Mouse (Mus musculus) spleen, postnatal 14 days (tissue): Measurements from ENCODE around the gene Gm10197.

ENCODE experiments used
- DNase-seq, 2 experiments: peaks; one replicate each; pipeline ENCODE4 v3.0.0; 2021 to 2022; ENCODE audit warnings: low spot score in 2 of 2

Gene Gm10197

DNA sequence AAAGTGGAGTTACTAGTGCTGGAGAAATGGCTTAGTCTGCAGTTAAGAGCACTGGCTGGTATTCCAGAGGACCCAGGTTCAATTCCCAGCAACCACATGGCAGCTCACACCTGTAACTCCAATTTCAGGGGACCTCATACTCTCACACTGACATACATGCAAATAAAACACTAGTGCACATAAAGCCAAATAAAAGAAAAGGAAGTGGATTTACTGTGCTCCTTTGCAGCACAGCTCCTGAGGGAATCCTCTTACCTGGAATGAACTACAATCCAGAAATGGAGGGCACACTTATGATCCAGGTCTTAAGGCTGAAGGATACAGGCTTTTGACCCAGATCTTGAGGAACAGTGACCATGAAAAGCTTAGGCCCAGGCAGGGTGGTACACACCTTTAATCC, 22.1 kb upstream of the Gm10197 start:
- DNase-seq, result no peak

DNA sequence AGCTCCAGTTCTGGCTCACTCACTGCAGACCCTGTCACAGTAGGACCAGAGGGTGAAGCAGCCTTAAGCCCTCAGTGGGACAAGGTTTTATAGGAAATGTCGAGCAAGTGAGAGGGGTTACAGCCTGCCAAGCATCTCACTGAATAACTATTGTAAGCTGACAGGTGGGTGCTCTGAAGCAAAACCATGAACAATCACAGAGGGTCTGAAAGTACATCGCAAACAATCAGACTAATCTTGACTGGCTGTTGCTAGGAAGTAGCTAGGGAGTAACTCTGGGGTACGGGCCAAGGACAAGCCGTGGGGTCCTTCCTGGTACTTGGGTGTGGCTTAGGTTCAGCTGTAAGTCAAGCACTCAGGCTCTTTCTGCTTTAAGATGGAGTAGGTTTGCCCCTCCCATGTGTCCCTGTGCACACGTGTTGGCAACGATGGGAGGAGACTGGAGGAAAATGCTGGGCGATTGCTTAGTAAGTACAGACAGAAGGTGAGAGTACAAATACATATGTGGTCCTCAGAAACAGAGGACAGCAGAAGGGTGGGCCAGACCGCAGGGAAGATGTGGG, 21.3 kb upstream of the Gm10197 start:
- DNase-seq, result no peak

- DNase-seq, result no peak
These were observed 20.2 kb upstream of the Gm10197 start for GRCm38 (mm10) chr19:53391787-53392186.

GRCm38 (mm10) chr19:53391386-53391785, 19.8 kb upstream of the Gm10197 start:
- DNase-seq, result no peak

GRCm38 (mm10) chr19:53390495-53391007, 19.0 kb upstream of the Gm10197 start, which contains the start of gene Smndc1:
Gene Smndc1, minus strand, starts transcription at chr19:53390578.
- DNase-seq, result peak; percentile 97 to 98

- peak in 1 of 2 experiments; percentile 62 for DNase-seq
These were observed 18.4 kb upstream of the Gm10197 start for GRCm38 (mm10) chr19:53389851-53390431.

GRCm38 (mm10) chr19:53389417-53389816, 17.9 kb upstream of the Gm10197 start:
- DNase-seq, result no peak

GRCm38 (mm10) chr19:53383336-53383735, 11.8 kb upstream of the Gm10197 start:
- no peak for DNase-seq

- no peak for DNase-seq
These were observed 6.9 kb upstream of the Gm10197 start for GRCm38 (mm10) chr19:53378421-53378820.

DNA sequence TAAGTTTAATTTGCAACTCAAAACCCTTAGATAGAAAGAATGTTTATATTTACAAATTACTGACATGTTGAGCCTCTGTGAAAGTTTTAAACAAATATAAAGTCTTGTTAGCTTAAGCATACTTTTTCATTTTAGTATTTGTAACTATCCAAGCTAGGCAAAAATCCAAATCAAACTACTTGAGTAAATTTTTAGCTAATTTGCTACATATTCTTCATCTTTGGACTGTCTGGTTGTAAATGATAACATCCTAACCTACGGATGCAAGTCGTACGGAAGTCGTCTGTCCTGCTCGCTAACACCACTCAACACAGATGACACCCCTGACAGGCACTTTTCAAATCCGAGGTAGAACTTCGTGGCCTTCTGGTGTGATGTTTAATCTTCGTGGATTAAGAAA, 6.1 kb upstream of the Gm10197 start:
- no peak for DNase-seq

GRCm38 (mm10) chr19:53375816-53376215, 4.2 kb upstream of the Gm10197 start:
- DNase-seq, result no peak

DNA sequence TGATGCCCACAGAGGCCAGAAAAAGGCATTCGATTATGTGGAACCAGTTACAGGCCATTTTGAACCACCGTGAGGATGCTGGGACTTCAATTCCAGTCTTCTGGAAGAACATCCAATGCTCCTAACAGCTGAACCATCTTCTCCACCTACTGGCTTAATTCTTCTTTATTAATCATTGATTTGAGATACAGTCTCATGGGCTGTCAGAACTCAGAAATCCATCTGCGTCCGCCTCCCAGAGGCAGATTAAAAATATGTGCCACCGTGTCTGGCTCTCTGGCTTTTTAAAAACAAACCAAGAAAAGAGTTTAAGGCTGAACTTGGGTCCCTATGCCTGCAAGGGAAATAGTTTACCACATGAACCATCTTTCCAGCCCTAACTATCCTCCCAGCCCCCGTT, 3.7 kb upstream of the Gm10197 start:
- DNase-seq, result no peak

GRCm38 (mm10) chr19:53373570-53373969, 2.0 kb upstream of the Gm10197 start:
- no peak for DNase-seq

- DNase-seq, result no peak
These were observed 1.3 kb downstream of the Gm10197 start for GRCm38 (mm10) chr19:53370233-53370632.

DNA sequence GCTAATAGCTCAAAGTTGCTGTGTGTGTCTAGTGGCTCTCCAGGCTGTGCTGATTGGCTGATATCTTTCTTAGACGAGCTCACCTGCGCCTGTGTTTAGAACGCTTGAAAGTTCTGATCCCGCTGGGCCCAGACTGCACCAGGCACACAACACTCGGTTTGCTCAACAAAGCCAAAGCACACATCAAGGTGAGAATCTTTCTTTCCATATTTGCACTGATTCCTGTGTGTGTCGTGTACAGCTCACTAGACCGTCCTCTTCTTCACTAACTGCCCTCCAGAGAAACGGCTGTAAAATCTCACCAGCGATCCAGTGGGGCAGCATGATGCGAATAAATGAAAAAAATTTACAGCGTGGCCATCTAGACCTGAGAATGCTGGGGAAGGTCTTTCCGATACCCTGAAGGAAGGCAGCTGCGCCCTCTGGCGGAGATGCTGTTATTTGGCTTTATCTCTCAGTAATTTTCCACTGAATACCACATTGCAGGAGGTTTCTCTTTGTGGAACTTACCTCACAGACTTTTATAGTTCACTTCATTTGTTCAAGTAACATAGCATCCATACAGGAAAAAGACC, 2.0 kb downstream of the Gm10197 start:
- DNase-seq, result peak; percentile 45 to 68

- no peak for DNase-seq
These were observed 4.7 kb downstream of the Gm10197 start for GRCm38 (mm10) chr19:53366881-53367280.

DNA sequence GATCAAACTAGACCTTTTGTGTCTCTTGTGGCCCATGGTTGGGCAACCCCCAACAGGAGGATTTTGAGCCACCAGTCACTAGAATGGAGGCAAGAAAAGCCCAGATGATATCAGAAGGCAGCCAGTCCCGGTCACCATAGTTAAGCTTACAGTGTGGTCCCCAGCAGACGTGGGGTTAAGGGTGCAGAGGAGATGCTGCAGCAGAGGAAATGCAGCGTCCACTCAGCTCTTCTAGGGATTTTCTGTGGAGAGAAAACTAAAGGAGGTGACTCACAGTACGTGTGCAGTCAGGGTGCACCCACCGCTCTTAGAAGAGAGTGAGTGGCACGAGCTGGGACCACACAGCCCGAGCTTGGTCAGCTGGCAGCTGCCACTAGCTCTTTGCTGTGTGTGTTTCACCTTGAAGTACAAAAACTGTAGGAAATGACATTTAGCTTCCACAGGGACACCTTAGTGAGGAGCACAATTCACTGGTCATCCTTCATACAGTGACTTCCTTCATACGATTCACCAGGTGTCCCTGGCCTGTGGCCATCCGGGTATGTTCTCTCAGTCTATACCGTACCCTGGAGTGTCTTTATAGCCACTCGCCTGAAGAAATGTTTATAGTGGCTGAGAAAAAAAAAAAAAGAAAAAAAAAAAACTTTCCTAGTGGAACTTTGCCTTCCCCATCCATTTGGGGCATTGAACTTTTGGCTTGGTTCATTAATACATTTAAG, 5.3 kb downstream of the Gm10197 start:
- DNase-seq, result no peak

- no peak for DNase-seq
These were observed 6.6 kb downstream of the Gm10197 start for GRCm38 (mm10) chr19:53364963-53365362.

DNA sequence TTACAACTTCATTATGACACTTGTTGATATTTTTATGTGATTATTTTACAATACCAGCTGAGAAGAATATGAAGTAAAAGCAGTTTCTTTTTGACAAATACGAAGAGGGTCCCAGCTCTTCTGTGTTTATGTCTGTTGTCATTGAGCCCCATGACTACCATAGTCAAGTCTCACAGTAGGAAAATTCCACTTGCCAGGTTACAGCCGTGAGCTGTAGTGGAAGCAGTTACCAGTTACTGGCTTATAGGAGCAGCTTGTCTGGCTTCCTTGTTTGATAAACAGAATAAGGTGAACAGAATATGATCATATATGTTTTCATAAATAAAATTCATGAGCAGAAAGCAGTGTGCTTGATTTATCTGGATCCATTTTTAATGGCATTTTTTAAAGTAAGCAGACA, 7.0 kb downstream of the Gm10197 start:
- no peak for DNase-seq

GRCm38 (mm10) chr19:53362967-53363366, 8.6 kb downstream of the Gm10197 start:
- DNase-seq, result peak; percentile 41 to 56

DNA sequence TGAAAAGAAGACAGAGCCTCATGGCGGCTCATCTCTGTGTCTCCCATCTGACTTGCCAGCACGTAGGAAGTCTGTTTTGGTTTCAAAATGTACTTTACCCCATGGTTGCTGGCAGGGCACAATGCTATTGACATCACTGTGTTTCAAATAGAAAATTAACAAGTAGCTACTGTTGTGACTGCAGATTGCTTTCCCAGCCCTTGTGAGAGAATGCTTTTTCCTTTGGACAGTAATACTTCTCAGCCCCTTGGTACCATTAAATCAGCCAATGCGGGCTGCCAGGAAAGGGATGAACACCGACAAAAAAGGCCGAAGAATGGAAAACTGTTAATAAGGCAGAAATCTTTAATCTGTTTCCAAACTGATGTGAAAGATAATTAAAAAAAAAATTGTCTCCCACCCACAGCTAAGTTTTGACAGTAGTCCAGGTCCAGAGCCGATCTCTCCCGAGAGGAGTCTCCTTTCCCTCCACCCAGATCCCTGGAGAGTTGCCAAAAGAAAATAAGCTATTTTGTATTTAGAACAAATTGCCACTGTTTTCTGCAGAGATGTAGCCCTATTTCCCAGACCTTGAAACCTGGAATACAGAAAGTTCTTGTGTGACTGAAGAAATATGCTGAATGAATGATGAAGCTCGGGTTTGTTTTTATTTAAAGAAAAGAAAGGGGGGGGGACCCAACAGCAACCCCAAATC, 11.2 kb downstream of the Gm10197 start:
- no peak for DNase-seq
